Mouse (Mus musculus) liver, postnatal 0 days (tissue): Measurements from ENCODE around the gene Hacd2. TPM values are rescaled to one million over a fixed set of nuclear protein-coding genes. Genes with fewer than 3 reads are reported as not detected.

Experiments
- ATAC-seq: fragments of 200-750 bp; cut with Nextera tagmentation; 2 replicates; pipeline ENCODE4 v1.8.0; 2017; ENCODE audit warnings: mild to moderate bottlenecking, moderate library complexity
- DNase-seq: peaks from one replicate; pipeline ENCODE4 v3.0.0-alpha.2; 2016
- H3K27ac ChIP-seq: fragments of 300-500 bp; sonication (generic); 2 replicates; pipeline ENCODE4 v1.5.1; 2014; ENCODE audit warnings: antibody characterized with exemption, moderate library complexity, mild to moderate bottlenecking, low read depth
- H3K27me3 ChIP-seq: fragments of 300-500 bp; sonication (generic); 2 replicates; pipeline ENCODE4 v1.6.1; 2014; ENCODE audit warnings: low read length, control low read depth, mixed read lengths; ENCODE audit not compliant: insufficient read depth
- H3K36me3 ChIP-seq: fragments of 300-500 bp; sonication (generic); replicated peaks from 2 replicates; pipeline ENCODE4 v1.6.1; 2014; ENCODE audit warnings: mild to moderate bottlenecking, control low read depth, low read length, moderate library complexity, mixed read lengths; ENCODE audit not compliant: insufficient read depth
- H3K4me1 ChIP-seq: fragments of 300-500 bp; sonication (generic); 2 replicates; pipeline ENCODE4 v1.6.1; 2014; ENCODE audit warnings: antibody characterized with exemption, mild to moderate bottlenecking, control low read depth; ENCODE audit not compliant: insufficient read depth
- H3K4me2 ChIP-seq: fragments of 300-500 bp; sonication (generic); 2 replicates; pipeline ENCODE4 v1.6.1; 2014; ENCODE audit warnings: low read depth, mild to moderate bottlenecking, low read length, moderate library complexity, mixed read lengths
- H3K4me3 ChIP-seq: fragments of 300-500 bp; sonication (generic); 2 replicates; pipeline ENCODE4 v1.5.1; 2014; ENCODE audit warnings: low read depth, low read length
- H3K9ac ChIP-seq: fragments of 300-500 bp; sonication (generic); replicated peaks from 2 replicates; pipeline ENCODE4 v1.6.1; 2014; ENCODE audit warnings: mild to moderate bottlenecking, moderate library complexity
- H3K9me3 ChIP-seq: fragments of 300-500 bp; sonication (generic); 2 replicates; pipeline ENCODE4 v1.6.1; 2016; ENCODE audit warnings: mild to moderate bottlenecking, control low read depth, low read length, mixed read lengths
- CTCF ChIP-seq: sonication (generic); IDR thresholded peaks from 2 replicates; pipeline ENCODE4 v1.5.1; 2016; ENCODE audit warnings: antibody characterized with exemption, low read depth
- EP300 ChIP-seq: IDR thresholded peaks from 2 replicates; pipeline ENCODE4 v1.6.1; 2016; ENCODE audit warnings: antibody characterized with exemption, low read depth, mild to moderate bottlenecking
- WGBS: fragments of 180-500 bp; shearing (Covaris S2); extraction: QIAGEN DNeasy Blood & Tissue Kit; methylation state at CpG from one replicate; pipeline ENCODE4 v1.1.7; 2014; ENCODE audit not compliant: insufficient replicate concordance; 5-methylcytosine and 5-hydroxymethylcytosine counted together
- polyA plus RNA-seq: library from polyadenylated mRNA; unstranded; fragments of >200 nt; fragmentation: Nextera tagmentation; extraction: Ambion mirVana; gene quantifications from 2 replicates; pipeline ENCODE4 v1.2.1, GENCODE M21; 2015

Hacd2 gene
- polyA plus RNA-seq, 1 experiment from 2014 or later = 154 TPM

- no peak overlapping the region for H3K27ac ChIP-seq
- H3K4me3 ChIP-seq = no peak overlapping the region
- 60% methylated on average over 4 of the region's 4 CpGs for WGBS
- no peaks in the 10 kb centered on the region for H3K4me1 ChIP-seq
- ATAC-seq (no peak), DNase-seq (no peak)
- H3K27me3 ChIP-seq = no peaks in the 10 kb centered on the region
- H3K4me2 ChIP-seq = no peak overlapping the region
- H3K9ac ChIP-seq = no peak overlapping the region
- no peaks in the 10 kb centered on the region for H3K9me3 ChIP-seq
- no peaks in the 10 kb centered on the region for H3K36me3 ChIP-seq
- TF ChIP-seq CTCF = no peak
- TF ChIP-seq EP300 = no peak
These were observed 98.4 kb downstream of the Hacd2 start for GRCm38 (mm10) chr16:35120603-35121002.

DNA sequence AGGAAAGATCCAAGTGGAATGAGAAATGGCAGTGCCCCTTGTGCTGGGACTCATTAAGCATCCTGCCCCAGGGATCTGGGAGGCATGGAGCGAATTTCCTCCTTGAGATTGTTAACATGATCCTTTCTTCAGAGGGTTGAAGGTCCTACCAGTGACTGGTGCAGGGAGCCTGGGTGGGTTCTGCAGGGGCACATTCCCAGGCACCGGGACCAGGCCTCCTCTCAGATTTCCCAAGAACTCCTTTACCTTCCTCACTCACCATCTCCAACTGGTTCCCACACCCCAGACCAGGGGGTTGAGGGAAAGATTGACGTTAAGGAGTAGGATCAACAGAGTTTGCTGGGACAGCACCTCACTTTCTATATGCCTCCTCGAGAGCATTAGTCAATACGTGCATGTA, 105.0 kb downstream of the Hacd2 start:
- 75% methylated on average over 5 of the region's 5 CpGs for WGBS
- no peak for DNase-seq
- no peak for TF ChIP-seq CTCF
- TF ChIP-seq EP300 = no peak
- no peak for ATAC-seq
- Histone ChIP-seq H3K4me2 (no peak overlapping the region), H3K9ac (no peak overlapping the region), H3K27me3 (no peaks in the 10 kb centered on the region), H3K27ac (no peak overlapping the region), H3K36me3 (no peaks in the 10 kb centered on the region), H3K9me3 (no peaks in the 10 kb centered on the region), H3K4me3 (no peak overlapping the region), H3K4me1 (no peaks in the 10 kb centered on the region)

- H3K9me3 ChIP-seq = no peaks in the 10 kb centered on the region
- H3K4me1 ChIP-seq = no peaks in the 10 kb centered on the region
- no peak overlapping the region for H3K27ac ChIP-seq
- DNase-seq (no peak), ATAC-seq (no peak)
- no peak overlapping the region for H3K4me2 ChIP-seq
- H3K9ac ChIP-seq = no peak overlapping the region
- no peaks in the 10 kb centered on the region for H3K27me3 ChIP-seq
- TF ChIP-seq EP300 = no peak
- no peak for TF ChIP-seq CTCF
- no peak overlapping the region for H3K4me3 ChIP-seq
- H3K36me3 ChIP-seq = no peaks in the 10 kb centered on the region
- WGBS = 42% methylated on average over 3 of the region's 3 CpGs
These were observed 107.9 kb downstream of the Hacd2 start for GRCm38 (mm10) chr16:35130172-35130571.

GRCm38 (mm10) chr16:35139416-35139815, 117.2 kb downstream of the Hacd2 start:
- Histone ChIP-seq H3K36me3 (no peaks in the 10 kb centered on the region), H3K27ac (no peak overlapping the region), H3K4me2 (peak overlapping the region; percentile 22), H3K27me3 (no peaks in the 10 kb centered on the region), H3K9me3 (no peaks in the 10 kb centered on the region), H3K4me3 (no peak overlapping the region), H3K9ac (no peak overlapping the region), H3K4me1 (no peaks in the 10 kb centered on the region)
- WGBS = 72% methylated on average over 6 of the region's 6 CpGs
- ATAC-seq = no peak
- no peak for TF ChIP-seq EP300
- TF ChIP-seq CTCF = no peak
- DNase-seq = no peak

DNA sequence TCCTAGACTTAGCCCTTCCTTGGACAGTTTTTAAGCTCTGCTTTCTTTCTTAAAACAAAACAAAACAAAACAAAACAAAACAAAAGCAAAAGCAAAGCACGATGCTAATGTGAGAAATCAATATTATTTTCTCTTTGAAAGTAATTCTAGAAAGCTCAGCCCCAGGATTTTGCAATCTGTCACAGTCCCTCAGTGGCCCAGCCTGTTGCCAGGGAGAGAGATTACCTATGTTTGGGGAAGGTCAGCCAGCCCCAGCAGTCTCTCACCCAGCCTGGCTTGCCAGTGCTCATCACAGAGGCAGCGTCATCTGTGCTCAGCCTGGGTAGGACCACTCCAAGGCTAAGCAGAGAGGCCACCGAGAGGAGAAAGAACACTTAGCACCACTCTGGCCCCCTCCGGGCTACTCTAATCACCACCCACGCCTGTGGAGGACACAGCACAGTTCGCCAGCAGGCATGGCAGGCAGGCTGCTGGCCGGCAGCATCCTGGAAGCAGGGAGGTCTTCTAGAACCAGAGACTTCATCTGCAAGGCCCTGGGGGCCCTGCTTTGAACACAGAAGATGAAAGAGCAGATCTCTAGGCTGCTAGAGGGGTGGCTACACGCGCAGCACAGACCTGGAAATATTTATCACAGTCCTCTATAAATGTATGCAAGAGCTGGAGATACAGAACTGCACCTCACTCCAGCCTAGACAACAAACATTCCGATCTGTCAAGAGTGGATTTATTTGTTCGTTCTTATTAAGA, 117.8 kb downstream of the Hacd2 start:
- H3K9ac ChIP-seq = no peak overlapping the region
- peak overlapping the region; percentile 22 for H3K4me2 ChIP-seq
- DNase-seq = no peak

DNA sequence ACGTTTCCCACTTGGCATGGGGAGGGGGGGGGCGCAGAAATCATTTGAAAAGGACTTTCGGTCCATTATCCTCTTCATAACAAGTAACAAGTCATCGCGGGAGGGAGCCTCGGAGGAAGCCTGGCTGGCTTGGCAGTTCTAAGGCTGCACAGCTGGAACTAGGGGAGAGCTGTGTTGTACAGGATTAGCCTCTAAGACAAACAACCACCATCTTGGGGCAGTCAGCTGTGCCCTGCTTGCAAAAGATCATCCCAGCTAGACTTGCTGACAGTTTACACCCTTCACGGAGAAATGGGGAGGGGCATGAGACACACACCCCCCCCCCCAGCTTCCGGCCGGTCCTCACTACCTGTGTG, 118.4 kb downstream of the Hacd2 start:
- DNase-seq = no peak
- Histone ChIP-seq H3K9ac (no peak overlapping the region), H3K4me3 (no peak overlapping the region), H3K27me3 (no peaks in the 10 kb centered on the region), H3K27ac (no peak overlapping the region), H3K4me2 (no peak overlapping the region), H3K36me3 (no peaks in the 10 kb centered on the region), H3K4me1 (no peaks in the 10 kb centered on the region), H3K9me3 (no peaks in the 10 kb centered on the region)
- WGBS = 60% methylated on average over 9 of the region's 9 CpGs
- no peak for TF ChIP-seq EP300
- TF ChIP-seq CTCF = no peak
- no peak for ATAC-seq

More for the DNA sequence above, 117.8 kb downstream of the Hacd2 start:
- Histone ChIP-seq H3K36me3 (no peaks in the 10 kb centered on the region), H3K9me3 (no peaks in the 10 kb centered on the region), H3K4me3 (no peak overlapping the region), H3K4me1 (no peaks in the 10 kb centered on the region), H3K27ac (no peak overlapping the region), H3K27me3 (no peaks in the 10 kb centered on the region)
- TF ChIP-seq EP300 = no peak
- TF ChIP-seq CTCF = no peak
- 40% methylated on average over 11 of the region's 11 CpGs for WGBS
- peak; percentile 56; the same call in 1 of the 2 replicates for ATAC-seq
